Mouse (Mus musculus) 3T3-L1 (cell line): ENCODE results near the gene Khdc1b.
A peak's percentile ranks its signal among the peaks of the same experiment; 100 is the strongest.
"Not testable (repeated sequence)": the region's sequence is repeated elsewhere in the genome, so short reads cannot be mapped to it uniquely, and the experiment has no call there.

Experiments
- DNase-seq: peaks from one replicate; pipeline ENCODE4 v3.0.0-alpha.2; 2015; ENCODE audit warnings: low read depth, low spot score

Gene Khdc1b

GRCm38 (mm10) chr1:21383256-21383655 lies at the start of gene Khdc1b:
Gene Khdc1b, plus strand, starts transcription at chr1:21383556.
- DNase-seq: no peak

- DNase-seq: no peak
These were observed 47.5 kb upstream of the Khdc1b start for GRCm38 (mm10) chr1:21335836-21336235.

- no peak for DNase-seq
These were observed 42.6 kb upstream of the Khdc1b start for GRCm38 (mm10) chr1:21340745-21341144.

GRCm38 (mm10) chr1:21344253-21344652 lies 39.1 kb upstream of the Khdc1b start:
- peak; percentile 66 for DNase-seq

- DNase-seq: not testable (repeated sequence)
These were observed 38.6 kb upstream of the Khdc1b start for GRCm38 (mm10) chr1:21344752-21345151.

GRCm38 (mm10) chr1:21349341-21349740 lies 34.0 kb upstream of the Khdc1b start, which contains the start of gene Khdc1a:
Gene Khdc1a, plus strand, starts transcription at chr1:21349641.
- DNase-seq: no peak

GRCm38 (mm10) chr1:21368031-21368430 lies 15.3 kb upstream of the Khdc1b start, which contains the start of gene Khdc1c:
Gene Khdc1c, plus strand, starts transcription at chr1:21368331.
- not testable (repeated sequence) for DNase-seq

- no peak for DNase-seq
These were observed 7.8 kb downstream of the Khdc1b start for GRCm38 (mm10) chr1:21391138-21391671.

GRCm38 (mm10) chr1:21402804-21403203 lies 19.4 kb downstream of the Khdc1b start:
- no peak for DNase-seq

GRCm38 (mm10) chr1:21407266-21407665 lies 23.9 kb downstream of the Khdc1b start:
- DNase-seq: no peak

GRCm38 (mm10) chr1:21411331-21412196 lies 28.2 kb downstream of the Khdc1b start:
- DNase-seq: peak; percentile 72

GRCm38 (mm10) chr1:21412197-21412555 lies 28.8 kb downstream of the Khdc1b start:
- DNase-seq: no peak

GRCm38 (mm10) chr1:21419370-21419769 lies 36.0 kb downstream of the Khdc1b start:
- no peak for DNase-seq

- no peak for DNase-seq
These were observed 42.3 kb downstream of the Khdc1b start for GRCm38 (mm10) chr1:21425654-21426053.

GRCm38 (mm10) chr1:21428079-21428478 lies 44.7 kb downstream of the Khdc1b start:
- DNase-seq: no peak

GRCm38 (mm10) chr1:21431666-21432065 lies 48.3 kb downstream of the Khdc1b start:
- DNase-seq: no peak

GRCm38 (mm10) chr1:21434853-21435252 lies 51.5 kb downstream of the Khdc1b start:
- no peak for DNase-seq
